In genomic region chr1:77227800-77228199, GRCm38 (mm10) we compare ENCODE assay signal across 8 mouse cellular contexts.
"Had no signal": no experiment of that assay in that cellular context is flagged by ENCODE, and none has a peak within 500 bp of the region (broad histone marks: within the 10 kb centered on the region; RNA-seq: fewer than 3 reads in every experiment).

No protein-coding gene starts in this region.

- H3K9ac ChIP-seq: liver, embryonic 13.5 days; midbrain, embryonic 13.5 days had no signal

- H3K4me3 ChIP-seq: left cerebral cortex, adult 2 months; liver, embryonic 13.5 days; midbrain, embryonic 13.5 days had no signal

- H3K27ac ChIP-seq: left cerebral cortex, adult 2 months; liver, embryonic 13.5 days; macrophage; midbrain, embryonic 13.5 days had no signal

- H3K27me3 ChIP-seq: liver, embryonic 13.5 days had no signal

- ATAC-seq: midbrain, embryonic 13.5 days had no signal

- DNase-seq: layer of hippocampus, postnatal 36 days; liver, embryonic 13.5 days; lung, adult 2 months; thymus, adult 18-20 months; thymus, postnatal 36 days had no signal

- H3K36me3 ChIP-seq: liver, embryonic 13.5 days; midbrain, embryonic 13.5 days had no signal

- H3K4me2 ChIP-seq: midbrain, embryonic 13.5 days had no signal

- H3K9me3 ChIP-seq: liver, embryonic 13.5 days; midbrain, embryonic 13.5 days had no signal
